Mouse (Mus musculus): ENCODE measurements around the gene Tbx1.

DNA sequence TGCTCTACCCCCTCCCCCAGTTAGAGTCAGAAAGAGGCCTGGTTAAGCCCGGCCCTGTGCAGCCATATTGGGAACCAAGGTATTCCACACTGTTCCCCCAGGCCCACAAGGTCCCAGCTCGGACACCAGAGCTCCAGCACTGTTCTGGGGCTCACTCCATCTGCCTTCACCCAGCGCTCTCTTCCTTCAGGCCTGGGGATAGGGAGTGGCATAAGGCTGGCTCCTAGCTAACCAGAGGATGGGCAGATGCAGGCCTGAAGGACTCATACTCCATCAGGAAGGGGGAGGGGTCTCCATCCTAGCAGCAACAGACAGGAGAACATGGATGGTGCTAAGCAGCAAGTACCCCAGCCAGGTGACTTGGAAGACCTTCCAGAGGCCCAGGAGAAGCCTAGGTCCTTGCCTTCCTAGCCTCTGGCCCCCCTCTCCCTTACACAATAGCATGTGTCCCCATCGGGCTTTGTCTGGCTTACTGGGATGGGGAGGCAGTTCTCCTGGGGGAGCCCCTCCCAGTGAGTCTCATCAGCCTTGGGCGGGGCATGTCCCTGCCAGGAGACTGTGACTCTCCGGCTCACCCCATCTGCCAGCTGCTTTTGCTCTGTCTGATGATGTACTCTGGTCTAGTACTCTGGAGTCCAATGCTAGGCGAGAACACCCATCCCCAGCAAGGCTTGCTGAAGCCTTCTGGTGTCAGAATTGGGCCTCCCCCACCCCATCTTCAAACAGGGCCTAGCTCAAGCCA is 37.9 kb upstream of the Tbx1 start:
- TF ChIP-seq CTCF (conservative IDR thresholded peaks at IDR 0.05; ENCODE audit: low read length) (no peak), NANOG (IDR thresholded peaks at IDR 0.05; ENCODE audit: borderline replicate concordance, low read length) (no peak), POU5F1 (IDR thresholded peaks at IDR 0.05; ENCODE audit: borderline replicate concordance, low read length) (no peak)

Data from E14TG2a.4 (cell line).